Mouse (Mus musculus): ENCODE measurements around the gene Nppc. TPM values are rescaled to one million over a fixed set of nuclear protein-coding genes. Genes with fewer than 3 reads are reported as not detected.

Nppc gene
- total and polyA plus RNA-seq, 3 experiments = not detected

- Histone ChIP-seq H3K79me2 (ENCODE audit: control insufficient read depth, insufficient read depth, low read length, poor library complexity) (no peaks in the 10 kb centered on the region), H3K27me3 (ENCODE audit: control insufficient read depth in 1 of 2, insufficient read depth in 2 of 2, low read length in 2 of 2) (peaks cover 24 to 27% of the 10 kb centered on the region in 2 experiments)
These were observed 8.3 kb upstream of the Nppc start for GRCm38 (mm10) chr1:86678667-86679066.

GRCm38 (mm10) chr1:86677624-86678023, 7.3 kb upstream of the Nppc start:
- Histone ChIP-seq H3K79me2 (ENCODE audit: control insufficient read depth, insufficient read depth, low read length, poor library complexity) (no peaks in the 10 kb centered on the region), H3K9ac (ENCODE audit: control insufficient read depth, low read depth, low read length, poor library complexity, severe bottlenecking) (no peak overlapping the region), H3K27me3 (ENCODE audit: control insufficient read depth in 1 of 2, insufficient read depth in 2 of 2, low read length in 2 of 2) (peaks cover 18 to 20% of the 10 kb centered on the region in 2 experiments), H3K4me3 (ENCODE audit: control insufficient read depth in 1 of 2, insufficient read depth in 1 of 2, low read depth in 2 of 2, low read length in 2 of 2) (no peak overlapping the region), H3K36me3 (ENCODE audit: control insufficient read depth in 1 of 2, insufficient read depth in 2 of 2, low read length in 2 of 2) (no peaks in the 10 kb centered on the region), H3K27ac (ENCODE audit: control insufficient read depth, low read depth, low read length) (no peak overlapping the region), H3K4me1 (ENCODE audit: control insufficient read depth in 1 of 2, insufficient read depth in 2 of 2, low read length in 2 of 2) (no peaks in the 10 kb centered on the region), H3K9me3 (replicated peaks; ENCODE audit: insufficient read depth, low read length) (no peaks in the 10 kb centered on the region)
- DNase-seq (ENCODE audit: low read depth, low spot score) = no peak
- no peak for TF ChIP-seq MAFK (IDR thresholded peaks at IDR 0.05; ENCODE audit: borderline replicate concordance, low read depth, low read length)
- no peak for TF ChIP-seq KAT2A (conservative IDR thresholded peaks at IDR 0.05; ENCODE audit: low read depth, low read length)
- no peak for TF ChIP-seq TCF12 (IDR thresholded peaks at IDR 0.05; ENCODE audit: low read depth, low read length)
- no peak for TF ChIP-seq EP300 (IDR thresholded peaks at IDR 0.05; ENCODE audit: low read depth in 1 of 2, low read length in 2 of 2)
- no peak for TF ChIP-seq RCOR1 (IDR thresholded peaks at IDR 0.05; ENCODE audit: low read depth, low read length)
- TF ChIP-seq NELFE (IDR thresholded peaks at IDR 0.05; ENCODE audit: low read depth, low read length) = no peak
- TF ChIP-seq GATA1 (IDR thresholded peaks at IDR 0.05; ENCODE audit: low read depth, low read length) = no peak
- TF ChIP-seq CTCF (IDR thresholded peaks at IDR 0.05 in 2 of 3, conservative IDR thresholded peaks at IDR 0.05 in 1 of 3; ENCODE audit: control insufficient read depth in 1 of 3, insufficient read depth in 1 of 3, low read depth in 2 of 3, low read length in 3 of 3, poor library complexity in 1 of 3, severe bottlenecking in 1 of 3) = no peak
- no peak for TF ChIP-seq MEF2A (IDR thresholded peaks at IDR 0.05; ENCODE audit: extremely low read depth, insufficient replicate concordance, low read depth, low read length, poor library complexity, severe bottlenecking)
- no peak for TF ChIP-seq TAL1 (IDR thresholded peaks at IDR 0.05; ENCODE audit: low read length)
- TF ChIP-seq USF2 (IDR thresholded peaks at IDR 0.05; ENCODE audit: borderline replicate concordance in 1 of 2, insufficient read depth in 1 of 2, low read depth in 1 of 2, low read length in 2 of 2) = no peak
- no peak for TF ChIP-seq MYB (IDR thresholded peaks at IDR 0.05; ENCODE audit: low read depth, low read length)
- TF ChIP-seq ZC3H11A (IDR thresholded peaks at IDR 0.05; ENCODE audit: low read depth, low read length) = no peak
- no peak for TF ChIP-seq MYC (IDR thresholded peaks at IDR 0.05; ENCODE audit: low read depth, low read length)
- TF ChIP-seq SIN3A (IDR thresholded peaks at IDR 0.05; ENCODE audit: low read length) = no peak
- no peak for TF ChIP-seq UBTF (IDR thresholded peaks at IDR 0.05; ENCODE audit: borderline replicate concordance, insufficient read depth, low read depth, low read length)
- TF ChIP-seq MAZ (IDR thresholded peaks at IDR 0.05; ENCODE audit: low read depth, low read length) = no peak

More at GRCm38 (mm10) chr1:86678667-86679066, 8.3 kb upstream of the Nppc start:
- TF ChIP-seq CHD2 (IDR thresholded peaks at IDR 0.05; ENCODE audit: low read length) = no peak
- TF ChIP-seq E2F4 (IDR thresholded peaks at IDR 0.05; ENCODE audit: borderline replicate concordance, low read depth, low read length) = no peak
- no peak for TF ChIP-seq POLR2AphosphoS2 (IDR thresholded peaks at IDR 0.05; ENCODE audit: low read length)
- TF ChIP-seq TBP (IDR thresholded peaks at IDR 0.05; ENCODE audit: low read depth, low read length) = no peak
- TF ChIP-seq MAX (IDR thresholded peaks at IDR 0.05; ENCODE audit: low read length) = no peak
- TF ChIP-seq ZNF384 (IDR thresholded peaks at IDR 0.05; ENCODE audit: low read depth, low read length) = no peak
- no peak for TF ChIP-seq GATA1 (IDR thresholded peaks at IDR 0.05; ENCODE audit: low read depth, low read length)
- TF ChIP-seq MAFK (IDR thresholded peaks at IDR 0.05; ENCODE audit: borderline replicate concordance, low read depth, low read length) = no peak
- no peak for TF ChIP-seq JUND (IDR thresholded peaks at IDR 0.05; ENCODE audit: low read depth, low read length)
- TF ChIP-seq MEF2A (IDR thresholded peaks at IDR 0.05; ENCODE audit: extremely low read depth, insufficient replicate concordance, low read depth, low read length, poor library complexity, severe bottlenecking) = no peak
- no peak for TF ChIP-seq BHLHE40 (IDR thresholded peaks at IDR 0.05; ENCODE audit: borderline replicate concordance, low read depth, low read length)
- no peak for TF ChIP-seq USF2 (IDR thresholded peaks at IDR 0.05; ENCODE audit: borderline replicate concordance in 1 of 2, insufficient read depth in 1 of 2, low read depth in 1 of 2, low read length in 2 of 2)
- TF ChIP-seq UBTF (IDR thresholded peaks at IDR 0.05; ENCODE audit: borderline replicate concordance, insufficient read depth, low read depth, low read length) = no peak
- no peak for TF ChIP-seq POLR2AphosphoS5 (IDR thresholded peaks at IDR 0.05; ENCODE audit: borderline replicate concordance, low read depth, low read length)
- Histone ChIP-seq H3K27ac (ENCODE audit: control insufficient read depth, low read depth, low read length) (no peak overlapping the region), H3K9ac (ENCODE audit: control insufficient read depth, low read depth, low read length, poor library complexity, severe bottlenecking) (no peak overlapping the region), H3K9me3 (replicated peaks; ENCODE audit: insufficient read depth, low read length) (no peaks in the 10 kb centered on the region), H3K4me1 (ENCODE audit: control insufficient read depth in 1 of 2, insufficient read depth in 2 of 2, low read length in 2 of 2) (no peaks in the 10 kb centered on the region), H3K4me3 (ENCODE audit: control insufficient read depth in 1 of 2, insufficient read depth in 1 of 2, low read depth in 2 of 2, low read length in 2 of 2) (no peak overlapping the region), H3K36me3 (ENCODE audit: control insufficient read depth in 1 of 2, insufficient read depth in 2 of 2, low read length in 2 of 2) (no peaks in the 10 kb centered on the region)
- no peak for DNase-seq (ENCODE audit: low read depth, low spot score)
